Mouse (Mus musculus): ENCODE data around the gene Kif1c. TPM values are rescaled to one million over a fixed set of nuclear protein-coding genes. Genes with fewer than 3 reads are reported as not detected.

The Kif1c gene
- polyA plus RNA-seq, 1 experiment from 2014 or later: 0.79 TPM

DNA sequence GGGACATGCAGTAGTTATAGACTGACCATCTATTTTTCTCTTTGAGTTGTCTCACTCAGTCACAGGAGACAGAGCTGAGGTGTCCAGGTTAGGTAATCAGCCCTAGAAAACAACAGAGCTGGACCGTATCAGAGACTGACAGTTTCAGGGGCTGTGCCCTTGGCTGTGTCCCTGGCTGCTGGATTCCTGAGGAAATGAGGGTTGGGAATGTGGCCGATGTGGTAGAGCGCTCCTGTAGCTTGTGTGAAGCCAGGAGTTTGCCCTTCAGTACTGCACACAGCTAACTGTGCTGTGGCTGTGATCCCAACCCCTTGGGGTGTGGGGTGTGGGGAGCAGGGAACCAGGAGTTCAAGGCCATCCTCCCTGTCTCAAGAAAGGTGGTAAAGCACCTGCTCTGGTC lies 20.7 kb downstream of the Kif1c start:
- Histone ChIP-seq H3K4me3 (replicated peaks) (no peak overlapping the region), H3K36me3 (replicated peaks) (peaks cover 45% of the 10 kb centered on the region), H3K4me2 (no peak overlapping the region), H3K27me3 (no peaks in the 10 kb centered on the region; the same call in 1 of the 2 replicates), H3K4me1 (replicated peaks) (no peaks in the 10 kb centered on the region; the same call in 1 of the 2 replicates), H3K9me3 (replicated peaks) (no peaks in the 10 kb centered on the region), H3K27ac (replicated peaks) (no peak overlapping the region), H3K9ac (no peak overlapping the region)
- WGBS (ENCODE audit: insufficient replicate concordance): 77% methylated on average over 3 of the region's 3 CpGs
- ATAC-seq (ENCODE audit: insufficient read depth): no peak

DNA sequence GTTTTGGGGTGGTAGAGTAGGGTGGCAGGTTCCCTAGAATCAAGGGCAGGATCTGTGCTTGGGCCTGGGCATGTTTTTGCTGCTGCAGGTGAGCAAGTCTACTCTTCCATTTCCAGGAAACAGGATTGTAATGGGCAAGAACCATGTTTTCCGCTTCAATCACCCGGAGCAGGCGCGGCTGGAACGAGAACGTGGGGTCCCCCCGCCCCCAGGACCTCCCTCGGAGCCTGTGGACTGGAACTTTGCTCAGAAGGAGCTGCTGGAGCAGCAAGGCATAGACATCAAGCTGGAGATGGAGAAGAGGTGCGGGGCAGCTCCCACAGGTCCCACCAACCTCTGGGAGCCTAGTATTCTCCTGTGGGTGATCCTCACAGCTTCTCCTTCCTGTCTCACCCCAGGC lies 24.4 kb downstream of the Kif1c start:
- Histone ChIP-seq H3K9me3 (replicated peaks) (no peaks in the 10 kb centered on the region), H3K36me3 (replicated peaks) (peaks cover 52% of the 10 kb centered on the region), H3K27ac (replicated peaks) (no peak overlapping the region), H3K27me3 (no peaks in the 10 kb centered on the region; the same call in 1 of the 2 replicates), H3K4me3 (replicated peaks) (no peak overlapping the region), H3K9ac (no peak overlapping the region), H3K4me1 (replicated peaks) (no peaks in the 10 kb centered on the region; the same call in none of the 2 replicates), H3K4me2 (no peak overlapping the region)
- WGBS (ENCODE audit: insufficient replicate concordance): 65% methylated on average over 9 of the region's 9 CpGs
- ATAC-seq (ENCODE audit: insufficient read depth): no peak

DNA sequence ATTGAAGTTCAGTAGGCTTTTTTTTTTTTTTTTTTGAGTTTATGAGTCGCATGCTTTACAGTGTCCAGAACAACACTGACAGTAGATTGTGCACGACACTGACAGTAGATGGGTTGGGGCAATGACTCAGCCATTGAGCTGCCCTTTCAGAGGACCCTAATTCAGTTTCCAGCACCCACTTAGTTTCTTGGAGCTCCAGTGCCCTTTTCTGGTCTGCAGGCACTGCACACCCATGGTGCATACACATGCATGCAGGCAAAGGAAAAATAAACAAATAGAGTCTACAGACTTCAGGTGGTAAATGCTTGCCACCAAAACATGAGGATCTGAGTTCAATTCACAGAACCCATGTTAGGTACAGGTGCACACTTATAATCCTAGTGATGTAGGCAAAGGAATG lies 26.2 kb downstream of the Kif1c start:
- H3K27ac ChIP-seq (replicated peaks): no peak overlapping the region
- no peak for ATAC-seq (ENCODE audit: insufficient read depth)
- H3K27me3 ChIP-seq: no peaks in the 10 kb centered on the region; the same call in 1 of the 2 replicates
- no peak overlapping the region for H3K4me3 ChIP-seq (replicated peaks)
- H3K4me2 ChIP-seq: no peak overlapping the region
- no peak overlapping the region for H3K9ac ChIP-seq
- no peaks in the 10 kb centered on the region; the same call in 1 of the 2 replicates for H3K4me1 ChIP-seq (replicated peaks)
- WGBS (ENCODE audit: insufficient replicate concordance): 71% methylated on average over 2 of the region's 2 CpGs
- peaks cover 43% of the 10 kb centered on the region for H3K36me3 ChIP-seq (replicated peaks)
- no peaks in the 10 kb centered on the region for H3K9me3 ChIP-seq (replicated peaks)

DNA sequence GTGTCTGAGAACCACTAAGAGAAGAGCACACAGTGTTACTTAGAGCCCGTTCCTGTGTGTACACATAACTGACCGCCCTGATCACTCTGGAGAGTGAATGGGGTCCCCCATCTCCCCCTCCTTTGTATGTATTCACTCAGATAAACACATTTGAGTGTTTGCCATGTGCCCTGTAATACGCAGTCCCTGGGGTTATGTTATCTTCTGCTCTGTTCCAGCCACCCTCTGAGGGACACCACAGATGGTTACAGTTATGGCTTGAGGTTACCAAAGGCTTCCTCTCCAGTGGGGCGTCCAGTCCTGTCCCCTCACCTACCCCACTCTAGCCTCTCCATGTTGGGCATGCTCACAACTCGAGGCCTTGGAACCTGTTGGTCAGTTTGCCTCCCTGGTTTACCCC lies 27.0 kb downstream of the Kif1c start:
- H3K36me3 ChIP-seq (replicated peaks): peaks cover 41% of the 10 kb centered on the region
- H3K27me3 ChIP-seq: no peaks in the 10 kb centered on the region; the same call in 1 of the 2 replicates
- H3K4me3 ChIP-seq (replicated peaks): no peak overlapping the region
- no peak overlapping the region for H3K4me2 ChIP-seq
- H3K27ac ChIP-seq (replicated peaks): no peak overlapping the region
- WGBS (ENCODE audit: insufficient replicate concordance): 36% methylated on average over 5 of the region's 5 CpGs
- H3K9ac ChIP-seq: no peak overlapping the region
- no peaks in the 10 kb centered on the region for H3K9me3 ChIP-seq (replicated peaks)
- no peaks in the 10 kb centered on the region; the same call in 1 of the 2 replicates for H3K4me1 ChIP-seq (replicated peaks)
- ATAC-seq (ENCODE audit: insufficient read depth): no peak

DNA sequence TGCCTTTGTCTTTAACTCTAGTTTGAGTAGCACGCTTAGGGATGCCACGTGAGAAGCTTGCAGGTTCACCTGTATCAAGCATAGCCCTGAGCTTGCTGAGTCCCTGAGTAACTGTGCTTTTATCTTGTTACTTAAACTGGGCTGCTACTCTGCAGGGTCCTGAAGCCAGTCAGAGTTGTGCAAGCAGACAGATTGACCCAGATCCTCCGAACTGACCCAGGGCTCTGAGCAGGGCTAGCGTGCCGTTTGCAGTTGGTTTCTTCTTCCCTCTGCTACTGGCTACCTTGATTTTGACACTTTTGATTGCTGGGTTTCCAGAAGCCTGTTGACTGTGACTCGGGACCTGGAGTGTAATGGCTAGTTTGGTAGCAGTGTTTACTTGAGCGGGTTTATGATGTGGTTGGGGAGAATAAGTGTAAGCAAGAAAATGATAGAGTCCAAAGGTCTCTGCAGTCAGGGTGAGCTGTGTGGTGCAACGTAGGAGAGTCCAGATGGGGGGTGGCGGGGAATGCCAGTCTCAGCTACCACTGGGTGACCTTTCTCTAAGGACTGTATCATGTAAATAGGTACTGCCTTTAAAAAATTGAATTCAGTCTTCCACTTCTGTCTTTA lies 30.2 kb downstream of the Kif1c start:
- Histone ChIP-seq H3K27ac (replicated peaks) (no peak overlapping the region), H3K4me2 (no peak overlapping the region), H3K27me3 (peaks cover 13% of the 10 kb centered on the region), H3K4me3 (replicated peaks) (no peak overlapping the region), H3K36me3 (replicated peaks) (peaks cover 22% of the 10 kb centered on the region; the same call in 1 of the 2 replicates), H3K4me1 (replicated peaks) (peaks cover 4% of the 10 kb centered on the region), H3K9ac (no peak overlapping the region), H3K9me3 (replicated peaks) (no peaks in the 10 kb centered on the region)
- WGBS (ENCODE audit: insufficient replicate concordance): 58% methylated on average over 9 of the region's 9 CpGs
- ATAC-seq (ENCODE audit: insufficient read depth): peak; percentile 64; the same call in 1 of the 2 replicates

DNA sequence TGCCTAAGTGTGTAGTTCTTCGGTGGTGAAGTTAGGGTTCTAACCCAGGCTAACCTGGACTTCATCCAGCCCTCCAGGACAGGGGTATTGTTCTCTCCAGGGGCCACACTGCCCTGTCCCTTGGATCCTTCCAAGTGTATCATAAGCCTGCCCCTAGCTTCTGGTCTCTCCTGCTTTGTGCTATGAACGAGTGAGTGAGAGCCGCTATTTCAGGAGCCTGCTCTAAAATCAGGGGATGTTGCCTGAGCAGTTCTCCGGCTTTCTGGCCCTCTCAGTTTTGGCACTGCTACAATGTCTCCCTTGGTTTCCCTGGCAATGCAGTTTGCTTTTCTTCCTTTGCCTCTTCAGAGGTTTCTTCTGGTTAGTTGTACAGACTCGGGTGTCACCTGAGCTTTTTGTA lies 30.8 kb downstream of the Kif1c start:
- no peak for ATAC-seq (ENCODE audit: insufficient read depth)
- H3K27ac ChIP-seq (replicated peaks): no peak overlapping the region
- H3K4me2 ChIP-seq: no peak overlapping the region
- 55% methylated on average over 5 of the region's 5 CpGs for WGBS (ENCODE audit: insufficient replicate concordance)
- H3K9me3 ChIP-seq (replicated peaks): no peaks in the 10 kb centered on the region
- H3K9ac ChIP-seq: no peak overlapping the region
- peaks cover 4% of the 10 kb centered on the region for H3K4me1 ChIP-seq (replicated peaks)
- peaks cover 16% of the 10 kb centered on the region; the same call in 1 of the 2 replicates for H3K36me3 ChIP-seq (replicated peaks)
- peaks cover 19% of the 10 kb centered on the region for H3K27me3 ChIP-seq
- H3K4me3 ChIP-seq (replicated peaks): no peak overlapping the region

DNA sequence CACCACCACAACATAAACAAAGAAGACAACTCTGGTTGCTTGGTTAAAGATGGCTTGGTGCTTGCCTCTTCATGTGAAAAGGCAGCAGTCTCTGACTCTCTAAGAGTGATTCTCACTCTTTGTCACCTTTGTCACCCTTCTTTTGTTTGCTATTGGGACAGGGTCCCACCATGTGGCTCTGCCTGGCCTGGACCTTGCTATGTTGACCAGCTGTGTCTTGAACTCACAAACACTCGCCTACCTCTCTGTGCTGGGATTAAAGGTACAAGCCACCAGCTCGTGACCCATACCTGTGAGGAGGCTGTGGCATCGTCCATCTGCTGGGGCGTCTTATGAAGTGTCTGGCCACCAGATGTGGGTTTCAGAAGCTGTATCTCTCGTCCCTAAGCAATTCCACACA lies 32.9 kb downstream of the Kif1c start:
- ATAC-seq (ENCODE audit: insufficient read depth): peak; percentile 23; the same call in 1 of the 2 replicates
- no peak overlapping the region for H3K4me3 ChIP-seq (replicated peaks)
- H3K9me3 ChIP-seq (replicated peaks): no peaks in the 10 kb centered on the region
- H3K27ac ChIP-seq (replicated peaks): no peak overlapping the region
- no peak overlapping the region for H3K4me2 ChIP-seq
- peaks cover 36% of the 10 kb centered on the region for H3K27me3 ChIP-seq
- peaks cover 4% of the 10 kb centered on the region for H3K4me1 ChIP-seq (replicated peaks)
- no peak overlapping the region for H3K9ac ChIP-seq
- WGBS (ENCODE audit: insufficient replicate concordance): 43% methylated on average over 5 of the region's 5 CpGs
- H3K36me3 ChIP-seq (replicated peaks): 0 out of 2 replicates have a peak, but pooled peaks cover 2% of the 10 kb centered on the region

DNA sequence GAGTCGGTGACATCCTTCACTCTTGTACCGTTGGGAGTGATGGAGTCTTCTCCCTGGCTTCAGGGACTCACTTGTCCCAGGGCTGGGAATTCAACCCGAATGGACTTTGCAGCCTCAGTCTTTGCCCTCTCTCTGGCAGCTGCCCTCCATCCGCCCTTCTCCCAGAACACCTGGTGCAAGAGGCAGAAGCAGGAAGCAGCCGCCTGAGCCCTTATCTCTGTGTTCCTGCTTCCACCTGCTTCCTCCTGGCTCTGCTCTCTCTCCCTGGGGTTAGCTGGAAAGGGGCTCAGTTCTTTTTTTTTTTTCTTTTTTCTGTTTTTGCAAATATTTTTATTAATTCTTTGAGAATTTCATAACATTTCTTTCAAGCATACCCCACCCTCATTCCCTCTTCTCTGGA lies 37.4 kb downstream of the Kif1c start:
- Histone ChIP-seq H3K9ac (no peak overlapping the region), H3K4me1 (replicated peaks) (peaks cover 4% of the 10 kb centered on the region), H3K4me2 (no peak overlapping the region), H3K27ac (replicated peaks) (no peak overlapping the region), H3K27me3 (peaks cover 38% of the 10 kb centered on the region), H3K9me3 (replicated peaks) (no peaks in the 10 kb centered on the region), H3K4me3 (replicated peaks) (no peak overlapping the region), H3K36me3 (replicated peaks) (no peaks in the 10 kb centered on the region)
- WGBS (ENCODE audit: insufficient replicate concordance): 12% methylated on average over 5 of the region's 5 CpGs
- ATAC-seq (ENCODE audit: insufficient read depth): no peak

DNA sequence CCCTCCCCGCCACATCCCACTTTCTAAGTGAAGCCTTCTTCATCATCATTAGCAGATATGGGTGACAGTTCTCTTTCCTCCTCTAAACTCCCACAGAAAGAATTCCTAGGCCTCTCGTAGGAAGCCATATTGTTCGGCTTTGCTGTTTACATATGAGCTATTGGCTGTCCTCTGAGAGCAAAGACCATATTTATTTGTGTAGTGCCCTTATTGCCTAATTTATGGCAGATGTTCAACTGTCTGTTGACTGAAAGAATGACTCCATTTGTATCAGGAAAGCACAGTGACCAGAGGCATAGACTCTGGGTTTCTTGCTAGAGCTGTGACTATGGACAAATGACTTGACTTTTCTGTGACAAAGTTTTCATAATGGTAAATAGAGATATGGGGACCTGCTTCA lies 41.3 kb downstream of the Kif1c start:
- peak; percentile 31 for ATAC-seq (ENCODE audit: insufficient read depth)
- H3K27ac ChIP-seq (replicated peaks): no peak overlapping the region
- no peak overlapping the region for H3K4me3 ChIP-seq (replicated peaks)
- no peak overlapping the region for H3K4me2 ChIP-seq
- no peaks in the 10 kb centered on the region for H3K9me3 ChIP-seq (replicated peaks)
- no peak overlapping the region for H3K9ac ChIP-seq
- H3K36me3 ChIP-seq (replicated peaks): no peaks in the 10 kb centered on the region
- H3K27me3 ChIP-seq: peaks cover 20% of the 10 kb centered on the region
- H3K4me1 ChIP-seq (replicated peaks): peaks cover 4% of the 10 kb centered on the region
- 61% methylated on average over 3 of the region's 3 CpGs for WGBS (ENCODE audit: insufficient replicate concordance)

DNA sequence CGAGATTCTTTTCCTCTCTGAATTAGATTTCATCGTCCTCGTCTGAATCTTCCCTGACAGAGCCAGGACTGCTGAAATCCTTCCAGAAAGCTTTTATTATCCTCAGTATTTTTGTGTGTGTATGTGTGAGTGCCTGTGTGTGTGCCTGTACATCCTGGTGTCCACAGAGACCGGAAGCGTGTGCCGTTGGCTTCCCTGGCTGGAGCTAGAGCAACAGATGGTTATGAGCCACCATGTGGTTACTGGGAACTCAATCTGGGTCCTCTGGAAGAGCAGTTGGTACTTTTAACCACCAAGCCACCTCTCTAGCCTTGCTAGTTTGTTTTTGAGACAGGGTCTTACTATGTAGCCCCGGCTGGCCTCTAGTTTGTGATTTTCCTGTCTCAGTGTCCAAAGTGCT lies 41.8 kb downstream of the Kif1c start:
- Histone ChIP-seq H3K27ac (replicated peaks) (no peak overlapping the region), H3K36me3 (replicated peaks) (no peaks in the 10 kb centered on the region), H3K9me3 (replicated peaks) (no peaks in the 10 kb centered on the region), H3K4me2 (no peak overlapping the region), H3K4me1 (replicated peaks) (peaks cover 4% of the 10 kb centered on the region), H3K27me3 (peaks cover 15% of the 10 kb centered on the region), H3K4me3 (replicated peaks) (no peak overlapping the region), H3K9ac (no peak overlapping the region)
- WGBS (ENCODE audit: insufficient replicate concordance): 74% methylated on average over 7 of the region's 7 CpGs
- no peak for ATAC-seq (ENCODE audit: insufficient read depth)

DNA sequence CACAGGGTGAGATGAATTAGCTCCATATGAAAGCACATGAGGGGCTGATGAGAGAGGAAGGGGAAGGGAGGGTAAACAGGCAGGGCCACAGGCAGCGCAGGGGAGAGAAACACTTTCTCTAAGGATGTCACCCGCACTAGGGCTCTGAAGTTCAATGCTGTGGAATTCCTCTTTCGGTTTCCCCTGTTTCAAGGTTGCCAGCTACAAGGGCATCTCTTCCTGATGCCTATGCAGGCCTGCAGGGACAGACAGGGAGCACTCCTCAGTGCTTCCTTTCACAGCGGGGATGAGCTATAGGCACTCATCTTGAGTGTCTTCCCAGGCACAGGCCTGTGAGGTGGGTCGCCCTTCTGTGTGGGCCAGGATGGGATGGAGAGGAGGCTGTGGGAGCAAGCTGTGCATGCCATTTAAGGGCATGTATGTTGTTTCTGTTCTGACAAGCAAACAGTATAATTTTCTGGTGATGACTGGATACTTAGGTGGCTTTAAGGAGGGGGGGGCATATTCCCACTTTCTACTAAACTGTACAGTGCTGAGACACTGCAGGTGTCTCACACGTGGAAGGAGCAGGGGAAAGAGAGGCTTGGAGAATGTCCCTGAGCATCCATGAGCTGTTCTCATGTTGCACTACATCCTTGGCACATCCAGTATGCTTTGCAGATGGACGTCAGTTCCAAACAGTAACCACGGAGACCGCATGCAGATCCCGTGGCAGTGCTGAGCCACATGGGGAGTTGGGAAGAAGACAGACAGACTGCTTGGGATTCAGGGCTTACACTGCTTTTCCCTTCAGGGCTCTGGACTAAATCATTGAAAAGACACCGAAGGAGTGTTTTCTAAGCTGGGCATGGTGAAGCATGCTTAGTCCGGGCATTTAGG lies 42.5 kb downstream of the Kif1c start:
- no peaks in the 10 kb centered on the region for H3K36me3 ChIP-seq (replicated peaks)
- WGBS (ENCODE audit: insufficient replicate concordance): 73% methylated on average over 12 of the region's 12 CpGs
- H3K4me2 ChIP-seq: no peak overlapping the region
- H3K27me3 ChIP-seq: peaks cover 8% of the 10 kb centered on the region
- H3K9me3 ChIP-seq (replicated peaks): no peaks in the 10 kb centered on the region
- no peak overlapping the region for H3K4me3 ChIP-seq (replicated peaks)
- peaks cover 4% of the 10 kb centered on the region; the same call in 1 of the 2 replicates for H3K4me1 ChIP-seq (replicated peaks)
- ATAC-seq (ENCODE audit: insufficient read depth): no peak
- no peak overlapping the region for H3K27ac ChIP-seq (replicated peaks)
- H3K9ac ChIP-seq: no peak overlapping the region
